Mouse (Mus musculus) heart, postnatal 10 days (tissue): ENCODE results near the gene Paqr4. TPM values are rescaled to one million over a fixed set of nuclear protein-coding genes. Genes with fewer than 3 reads are reported as not detected.
A peak's percentile ranks its signal among the peaks of the same experiment; 100 is the strongest.
"Not testable (repeated sequence)": the region's sequence is repeated elsewhere in the genome, so short reads cannot be mapped to it uniquely, and the experiment has no call there.

Experiments used
- DNase-seq, 2 experiments: peaks; one replicate each; pipeline ENCODE4 v3.0.0; 2021
- intact Hi-C: fragments of 180-260 bp; cut with DNase I; formaldehyde crosslinking; loops from one replicate; pipeline ENCODE4 v1.15.1; 2025
- total RNA-seq, 2 experiments: library from RNA; stranded (reverse); gene quantifications; 2 replicates each; pipeline ENCODE4 v1.2.3; 2021

Gene Paqr4
- 10 to 100 TPM; 17.5 to 22.0 TPM for total RNA-seq

- intact Hi-C loops: no loop called here
- no peak for DNase-seq
Measured at GRCm38 (mm10) chr17:23740598-23741021, at the start of gene Paqr4. TSS of gene Paqr4 (minus strand) at chr17:23740867.

GRCm38 (mm10) chr17:23789749-23790268 lies 49.1 kb upstream of the Paqr4 start:
- intact Hi-C loops: no loop called here
- peak in 1 of 2 experiments; percentile 9 for DNase-seq

- DNase-seq: no peak
- intact Hi-C loops: no loop called here
Measured at GRCm38 (mm10) chr17:23788973-23789372, 48.3 kb upstream of the Paqr4 start.

GRCm38 (mm10) chr17:23786510-23786931 lies 45.9 kb upstream of the Paqr4 start:
- intact Hi-C loops: no loop called here
- DNase-seq: no peak

- peak; percentile 60 to 76 for DNase-seq
- intact Hi-C loops: no loop called here
Measured at GRCm38 (mm10) chr17:23785561-23786471, 45.1 kb upstream of the Paqr4 start, which contains the start of gene Flywch2. TSS of gene Flywch2 (minus strand) at chr17:23786081.

- no peak for DNase-seq
- intact Hi-C loops: no loop called here
Measured at GRCm38 (mm10) chr17:23783352-23783751, 42.7 kb upstream of the Paqr4 start.

- no peak for DNase-seq
- intact Hi-C loops: no loop called here
Measured at GRCm38 (mm10) chr17:23778447-23778846, 37.8 kb upstream of the Paqr4 start.

- no peak for DNase-seq
- intact Hi-C loops: no loop called here
Measured at GRCm38 (mm10) chr17:23777141-23777540, 36.5 kb upstream of the Paqr4 start.

GRCm38 (mm10) chr17:23776216-23776615 lies 35.5 kb upstream of the Paqr4 start:
- intact Hi-C loops: no loop called here
- no peak for DNase-seq

- intact Hi-C loops: loop anchor here (1.0 to 2.0 kb wide), 4 partner anchors 33 to 186 kb away; partner anchors contain the start of gene Prss32
Measured at GRCm38 (mm10) chr17:23774090-23774489, 33.4 kb upstream of the Paqr4 start.

GRCm38 (mm10) chr17:23773676-23774075 lies 33.0 kb upstream of the Paqr4 start:
- intact Hi-C loops: loop anchor here (1.0 to 2.0 kb wide), 4 partner anchors 33 to 187 kb away; partner anchors contain the start of gene Prss32

More at GRCm38 (mm10) chr17:23774090-23774489, 33.4 kb upstream of the Paqr4 start:
- DNase-seq: peak; percentile 86 to 89

GRCm38 (mm10) chr17:23772219-23772556 lies 31.5 kb upstream of the Paqr4 start:
- intact Hi-C loops, DNase-seq: not testable (repeated sequence)

More at GRCm38 (mm10) chr17:23773676-23774075, 33.0 kb upstream of the Paqr4 start:
- no peak for DNase-seq

GRCm38 (mm10) chr17:23771284-23772218 lies 30.9 kb upstream of the Paqr4 start, which contains the start of gene Flywch1:
TSS of gene Flywch1 (minus strand) at chr17:23771602.
- DNase-seq: peak; percentile 99
- intact Hi-C loops: loop anchor here (2.0 kb wide), 1 partner anchor 57 kb away; the partner anchor contains the start of gene Elob

- DNase-seq: no peak
- intact Hi-C loops: loop anchor here (2.0 kb wide), 1 partner anchor 58 kb away; the partner anchor contains the start of gene Elob
Measured at GRCm38 (mm10) chr17:23770896-23771283, 30.2 kb upstream of the Paqr4 start.

- DNase-seq: no peak
- intact Hi-C loops: loop anchor here (2.0 kb wide), 1 partner anchor 58 kb away; the partner anchor contains the start of gene Elob
Measured at GRCm38 (mm10) chr17:23770493-23770892, 29.8 kb upstream of the Paqr4 start.

GRCm38 (mm10) chr17:23762976-23763375 lies 22.3 kb upstream of the Paqr4 start:
- DNase-seq: no peak
- intact Hi-C loops: no loop called here

GRCm38 (mm10) chr17:23761155-23761554 lies 20.5 kb upstream of the Paqr4 start:
- DNase-seq: no peak
- intact Hi-C loops: no loop called here

- no peak for DNase-seq
- intact Hi-C loops: no loop called here
Measured at GRCm38 (mm10) chr17:23760231-23760630, 19.6 kb upstream of the Paqr4 start.

- intact Hi-C loops: no loop called here
- DNase-seq: no peak
Measured at GRCm38 (mm10) chr17:23758801-23759200, 18.1 kb upstream of the Paqr4 start.

- intact Hi-C loops: no loop called here
Measured at GRCm38 (mm10) chr17:23757581-23757980, 16.9 kb upstream of the Paqr4 start.

More at GRCm38 (mm10) chr17:23757581-23757980, 16.9 kb upstream of the Paqr4 start:
- DNase-seq: no peak
